Mouse (Mus musculus): ENCODE results near the gene Dnajc6.

Dnajc6 gene

GRCm38 (mm10) chr4:101646857-101647195, 150.4 kb downstream of the Dnajc6 start:
- DNase-seq = no peak

DNA sequence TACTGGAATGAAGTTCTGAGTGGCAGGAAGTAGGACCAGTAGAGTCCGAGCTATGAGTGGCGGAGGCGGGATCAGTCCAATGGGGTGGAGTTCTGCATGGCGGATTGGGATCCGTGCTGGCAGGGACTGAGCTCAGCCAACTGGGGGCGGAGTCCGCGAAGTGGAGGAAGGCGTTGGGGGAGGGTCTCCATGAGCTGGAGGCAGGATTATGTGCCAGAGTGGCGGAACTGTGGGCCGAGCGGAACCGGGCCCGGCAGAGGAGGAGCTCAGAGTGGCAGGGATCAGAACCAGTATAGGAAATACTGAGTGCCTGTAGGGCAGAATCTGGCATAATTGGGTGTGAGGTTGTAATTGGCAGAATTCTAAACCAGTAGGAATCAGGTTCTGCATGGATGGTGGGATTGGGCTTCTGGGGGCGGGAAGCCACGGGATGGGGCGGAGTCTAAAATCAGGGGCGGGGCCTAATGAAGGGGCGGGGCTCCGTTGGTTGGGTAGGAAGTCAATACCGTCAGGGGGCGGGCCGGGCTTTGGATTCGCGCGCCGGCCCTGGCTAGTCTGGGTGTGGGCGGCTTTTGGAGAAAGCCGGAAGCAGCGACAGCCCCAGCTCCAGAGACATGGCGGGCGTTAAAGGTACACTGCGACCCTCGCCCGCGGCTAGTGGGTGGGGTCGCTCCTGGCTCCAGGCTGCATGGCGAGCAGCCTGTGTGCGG, 150.9 kb downstream of the Dnajc6 start, which contains the start of gene Leprot:
Leprot (plus strand) TSS at position 523 of the 710 bp plus-strand sequence.
- peak; percentile 98 for DNase-seq

- DNase-seq = no peak
Observed at GRCm38 (mm10) chr4:101647976-101648642, 151.7 kb downstream of the Dnajc6 start.

DNA sequence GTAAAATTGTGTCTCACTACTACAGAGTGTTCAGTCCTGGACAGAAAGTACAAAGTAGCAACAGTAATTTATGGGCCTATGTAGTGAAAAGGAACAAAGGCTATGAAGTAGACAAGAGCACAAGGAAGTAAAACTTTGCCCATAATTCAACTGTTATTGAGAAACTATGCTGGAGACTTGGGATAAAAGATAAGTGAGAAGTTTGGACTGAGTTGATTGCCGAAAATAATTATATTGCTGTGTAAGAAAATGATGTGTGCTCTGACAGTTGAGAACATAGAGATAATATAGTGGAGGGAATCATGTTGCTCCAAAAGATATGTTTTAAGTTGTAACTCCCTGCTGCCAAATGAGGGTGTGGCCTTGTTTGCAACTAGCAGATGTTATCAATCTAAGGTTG, 152.3 kb downstream of the Dnajc6 start:
- no peak for DNase-seq

- no peak for DNase-seq
Observed at GRCm38 (mm10) chr4:101650961-101651360, 154.5 kb downstream of the Dnajc6 start.

GRCm38 (mm10) chr4:101654256-101654655, 157.8 kb downstream of the Dnajc6 start:
- DNase-seq = peak; percentile 53

GRCm38 (mm10) chr4:101654788-101655414, 158.5 kb downstream of the Dnajc6 start:
- DNase-seq = no peak

DNA sequence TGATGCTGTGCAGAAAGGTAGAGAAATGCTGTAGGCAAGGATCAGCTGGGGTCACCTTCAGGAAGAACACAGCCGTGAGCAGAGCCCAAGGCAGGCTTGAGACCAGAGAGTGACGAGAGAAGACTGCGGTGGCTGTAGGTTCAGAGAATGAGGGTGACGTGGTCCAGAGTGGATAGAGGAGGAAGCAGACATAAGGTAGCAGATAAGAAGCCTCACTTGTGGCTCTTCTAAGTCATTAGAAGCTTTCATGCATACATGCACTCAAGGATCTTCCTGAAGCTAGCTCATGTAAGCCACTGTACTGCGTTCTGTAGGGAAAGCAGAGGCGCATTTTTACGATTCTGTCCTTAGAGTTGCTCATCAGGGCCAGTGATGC, 159.0 kb downstream of the Dnajc6 start:
- no peak for DNase-seq

DNA sequence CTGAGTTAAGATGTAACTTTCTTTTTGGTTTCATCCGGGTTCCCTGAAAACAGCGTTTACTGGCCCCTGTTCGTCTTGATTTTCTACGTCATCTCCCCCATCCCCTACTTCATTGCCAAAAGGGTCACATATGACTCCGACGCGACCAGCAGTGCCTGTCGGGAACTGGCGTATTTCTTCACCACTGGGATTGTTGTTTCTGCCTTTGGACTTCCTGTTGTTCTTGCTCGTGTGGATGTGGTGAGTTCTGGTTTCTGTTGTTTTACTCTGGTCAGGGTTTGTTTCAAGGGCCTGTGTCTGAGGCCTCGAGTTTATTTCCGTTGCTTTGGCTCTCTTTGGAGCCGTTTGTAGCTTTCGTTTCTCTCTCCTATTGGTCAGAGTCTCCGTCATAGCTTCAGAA, 159.6 kb downstream of the Dnajc6 start:
- no peak for DNase-seq

DNA sequence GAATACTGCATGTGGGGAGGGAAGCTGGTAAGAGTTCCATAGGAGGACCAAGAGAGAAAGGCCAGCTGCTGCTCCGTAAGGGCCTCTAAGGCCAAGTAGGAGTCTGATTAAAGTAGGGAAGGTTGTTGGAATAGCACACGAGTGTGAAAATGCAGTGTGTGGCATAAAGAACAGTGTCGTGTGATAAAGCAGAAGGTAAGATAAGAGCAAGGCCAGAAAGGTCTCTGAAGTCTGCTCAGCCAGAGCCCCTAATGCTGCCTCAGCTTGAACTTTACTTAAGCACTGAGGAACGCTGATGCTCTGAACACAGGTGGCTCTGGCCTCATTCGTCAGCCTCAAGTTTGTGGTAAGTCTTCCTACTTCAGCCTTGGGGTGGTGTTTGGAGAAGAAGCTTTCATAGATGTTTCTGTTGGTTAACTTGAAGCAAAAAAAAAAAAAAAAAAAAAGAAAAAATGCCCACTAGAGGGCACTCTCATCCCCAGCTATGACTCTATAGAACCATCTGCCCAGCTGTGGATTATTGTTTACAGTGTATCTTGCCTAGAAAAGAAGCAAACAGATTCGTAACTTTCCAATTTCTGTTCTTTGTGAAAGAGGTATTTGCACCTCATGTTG, 160.6 kb downstream of the Dnajc6 start:
- DNase-seq = peak; percentile 55

GRCm38 (mm10) chr4:101664160-101664750, 167.8 kb downstream of the Dnajc6 start:
- DNase-seq = peak; percentile 63

DNA sequence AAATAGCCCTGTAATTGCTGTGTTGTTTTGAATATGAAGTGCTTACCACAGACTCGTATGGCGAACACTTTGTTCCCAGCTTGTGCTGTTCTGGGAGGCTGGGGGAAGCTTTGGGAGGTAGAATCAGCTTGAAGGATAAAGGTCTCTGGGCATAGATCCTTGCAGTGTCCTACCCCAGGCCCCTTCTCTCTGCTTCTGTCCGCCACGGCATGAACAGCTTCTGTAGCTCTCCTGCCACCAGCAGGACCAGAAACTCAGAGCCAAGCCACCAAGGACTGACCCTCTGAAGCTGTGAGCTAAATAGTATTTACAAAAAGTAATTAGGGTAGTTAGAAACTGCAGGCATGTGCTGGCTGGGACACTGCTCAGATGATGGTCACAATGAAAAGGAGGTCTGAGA, 168.3 kb downstream of the Dnajc6 start:
- no peak for DNase-seq

DNA sequence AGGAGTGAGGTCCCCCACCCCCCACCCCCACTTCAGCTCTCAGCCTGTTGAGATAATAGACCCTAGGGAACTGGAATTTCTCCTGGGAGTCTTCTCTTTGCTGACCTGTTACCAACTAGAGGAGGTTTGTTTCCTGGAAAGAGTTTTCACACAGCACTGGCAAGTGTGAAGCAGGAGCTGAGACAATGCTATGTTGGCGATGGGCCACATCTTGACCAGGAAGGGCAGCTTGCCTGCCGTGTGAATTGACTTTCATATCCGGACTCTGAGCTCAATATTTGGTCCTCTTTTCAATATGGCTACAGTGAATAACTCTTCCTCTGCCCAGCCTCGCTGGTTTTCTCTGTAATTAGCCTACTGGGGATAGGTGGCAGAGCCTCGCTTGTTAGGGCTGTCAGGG, 172.7 kb downstream of the Dnajc6 start:
- DNase-seq = no peak

GRCm38 (mm10) chr4:101669811-101670210, 173.4 kb downstream of the Dnajc6 start:
- DNase-seq = no peak

GRCm38 (mm10) chr4:101674790-101675189, 178.3 kb downstream of the Dnajc6 start:
- no peak for DNase-seq

DNA sequence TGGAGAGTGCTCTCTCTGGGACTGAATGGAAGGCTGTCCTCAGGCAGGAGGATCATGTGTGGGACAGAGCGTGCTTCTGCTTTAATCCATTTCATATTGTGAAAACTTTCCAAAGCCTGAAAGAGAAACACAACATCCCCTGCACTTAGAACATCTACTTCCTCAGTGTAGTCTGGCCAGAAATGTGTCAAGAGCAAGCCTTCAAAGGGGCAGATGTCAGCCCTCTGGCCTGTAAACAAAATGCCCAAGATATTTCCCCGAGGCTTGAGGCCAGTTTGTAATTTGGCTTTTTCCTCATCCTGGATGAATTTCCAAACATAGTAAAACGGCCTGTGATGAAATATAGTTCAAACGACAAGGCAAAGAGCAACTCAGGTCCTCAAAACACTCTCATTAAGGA, 179.3 kb downstream of the Dnajc6 start:
- no peak for DNase-seq

- DNase-seq = no peak
Observed at GRCm38 (mm10) chr4:101682620-101683019, 186.2 kb downstream of the Dnajc6 start.

GRCm38 (mm10) chr4:101683086-101683485, 186.6 kb downstream of the Dnajc6 start:
- no peak for DNase-seq

DNA sequence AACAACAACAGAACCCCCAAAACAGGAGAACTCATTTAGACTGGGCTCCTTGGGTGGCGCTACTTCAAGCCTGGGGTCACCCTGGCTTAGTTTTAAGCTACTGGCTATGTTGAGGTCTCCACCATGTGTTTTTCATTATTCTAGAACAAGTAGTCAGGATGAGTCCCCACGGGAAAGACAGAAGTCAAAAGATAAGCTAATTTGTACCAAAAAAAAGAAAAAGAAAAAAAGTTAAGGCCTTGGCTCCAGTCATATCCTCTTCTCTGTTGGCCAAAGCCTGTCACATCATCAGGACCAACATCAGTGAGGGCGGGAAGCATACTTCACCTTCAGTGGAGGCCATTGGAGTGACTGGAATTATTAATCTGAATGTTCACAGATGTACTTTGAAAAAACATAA, 188.4 kb downstream of the Dnajc6 start:
- no peak for DNase-seq

DNA sequence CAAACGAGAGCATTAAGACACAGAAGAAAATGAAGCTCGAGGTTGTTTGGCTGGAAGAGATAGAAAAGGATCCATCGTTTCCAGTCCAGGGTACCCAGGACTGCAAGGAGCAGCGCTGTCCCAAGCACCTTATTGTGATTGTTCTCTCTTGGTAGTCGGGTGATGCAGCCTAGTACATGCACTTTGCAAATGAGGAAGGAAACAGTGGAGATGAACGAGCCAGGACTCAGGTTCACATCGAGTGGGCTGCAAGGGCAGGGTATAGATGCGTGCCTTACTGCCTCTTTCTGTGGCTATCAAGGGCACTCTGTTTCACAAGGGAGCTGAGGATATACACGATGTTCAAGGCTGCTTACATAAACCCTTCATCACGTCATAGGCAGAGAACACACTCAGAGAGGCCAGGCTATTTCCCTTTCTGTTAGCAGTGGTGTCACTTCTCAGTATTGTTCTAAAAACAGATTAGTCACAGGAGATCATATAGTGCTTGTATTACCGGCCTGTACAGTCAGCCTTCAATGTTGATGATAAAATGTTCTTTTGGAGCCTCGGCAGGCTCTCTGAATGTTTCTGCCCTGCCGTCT, 189.9 kb downstream of the Dnajc6 start:
- no peak for DNase-seq

DNA sequence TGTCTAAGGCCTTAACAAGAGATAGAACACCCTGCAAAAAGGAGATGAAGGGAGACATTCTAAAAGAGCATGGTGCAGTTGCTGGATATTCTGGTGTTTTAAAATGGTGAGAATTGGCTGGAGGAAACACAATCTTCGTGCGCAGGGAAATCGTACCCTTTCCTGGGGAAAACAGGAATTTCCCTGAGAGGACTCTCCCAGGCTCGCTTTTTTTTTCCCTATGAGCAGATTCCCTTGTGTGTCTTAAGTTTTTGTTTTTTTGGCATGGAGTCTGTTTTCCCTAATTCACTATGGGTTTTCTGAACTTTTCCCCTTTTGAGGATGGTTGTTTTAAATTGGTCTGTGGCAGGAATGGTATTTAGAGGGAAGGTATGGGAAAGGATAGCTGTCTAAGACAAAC, 192.8 kb downstream of the Dnajc6 start:
- no peak for DNase-seq

- no peak for DNase-seq
Observed at GRCm38 (mm10) chr4:101689645-101690044, 193.2 kb downstream of the Dnajc6 start.
